Mouse (Mus musculus): ENCODE measurements around the gene Pde7b. TPM values are rescaled to one million over a fixed set of nuclear protein-coding genes. Genes with fewer than 3 reads are reported as not detected.

The Pde7b gene
- total RNA-seq, 2 experiments from 2014 or later, result 50.3 to 61.4 TPM

DNA sequence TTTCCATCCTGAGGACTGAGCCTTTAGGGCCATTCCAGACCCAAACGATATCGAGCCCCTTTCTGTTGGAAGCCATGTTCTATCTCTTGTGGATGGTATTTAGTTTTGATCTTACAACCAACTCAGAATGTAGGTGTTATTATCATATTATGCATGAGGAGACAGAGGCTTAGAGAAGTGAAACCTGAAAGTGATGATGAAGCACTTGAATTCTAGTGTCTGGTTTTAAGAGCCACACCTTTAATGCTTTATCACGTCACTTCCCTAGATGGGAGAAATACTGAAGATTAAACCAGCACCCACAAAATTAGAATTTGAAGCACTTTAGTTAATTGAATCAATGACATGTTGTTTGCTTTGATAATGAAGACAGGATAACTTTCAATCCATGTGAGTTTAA is 329.1 kb downstream of the Pde7b start:
- no peak for DNase-seq (ENCODE audit: extremely low spot score in 1 of 2, low spot score in 2 of 2)
- no peak overlapping the region for H3K4me3 ChIP-seq
- no peak overlapping the region for H3K27ac ChIP-seq
- intact Hi-C loops (cut with DNase I), result no loop called here
- TF ChIP-seq CTCF (IDR thresholded peaks at IDR 0.05), result no peak

DNA sequence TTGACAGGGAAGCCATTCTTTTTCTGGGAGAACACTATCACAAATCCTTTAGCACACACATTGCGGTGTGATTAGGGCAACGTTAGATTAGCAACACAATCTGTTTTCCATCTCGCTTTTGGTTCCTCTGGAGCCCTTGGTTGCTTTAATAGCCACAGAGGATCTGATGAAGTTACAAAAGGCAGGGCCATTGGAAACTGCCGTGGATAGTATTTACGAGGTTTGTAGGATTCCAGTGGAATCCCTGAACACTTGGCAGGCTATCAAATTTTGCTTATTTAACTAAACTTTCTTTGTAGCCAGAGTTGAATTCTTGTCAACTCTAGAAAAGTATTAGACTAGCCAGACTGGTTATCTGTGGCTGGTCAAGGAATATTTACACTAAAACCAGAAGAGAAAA is 330.1 kb downstream of the Pde7b start:
- intact Hi-C loops (cut with DNase I), result no loop called here
- Histone ChIP-seq H3K27ac (no peak overlapping the region), H3K4me3 (no peak overlapping the region)
- DNase-seq (ENCODE audit: extremely low spot score in 1 of 2, low spot score in 2 of 2), result no peak
- TF ChIP-seq CTCF (IDR thresholded peaks at IDR 0.05), result no peak

DNA sequence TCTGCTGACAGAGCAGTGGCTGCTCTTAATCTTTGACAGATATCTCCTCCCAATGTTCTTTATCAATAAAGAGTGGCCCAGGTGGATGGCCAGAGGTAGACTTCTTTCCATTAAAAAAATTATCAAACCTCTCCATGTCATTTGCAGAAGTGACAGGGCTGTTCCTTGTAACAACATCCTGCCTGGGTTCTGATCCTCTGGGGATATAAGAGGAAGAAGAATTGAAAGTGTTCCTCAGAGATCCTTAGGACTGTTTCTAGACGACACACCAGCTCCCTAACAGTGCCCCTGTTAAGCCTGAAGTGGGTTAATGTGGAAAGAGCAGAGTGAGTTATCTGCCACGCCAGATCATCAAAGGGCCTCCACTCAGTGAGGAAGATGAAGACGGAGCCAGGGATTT is 334.3 kb downstream of the Pde7b start:
- no peak for DNase-seq (ENCODE audit: extremely low spot score in 1 of 2, low spot score in 2 of 2)
- no peak overlapping the region for H3K27ac ChIP-seq
- H3K4me3 ChIP-seq, result no peak overlapping the region
- intact Hi-C loops (cut with DNase I), result no loop called here
- TF ChIP-seq CTCF (IDR thresholded peaks at IDR 0.05), result no peak

DNA sequence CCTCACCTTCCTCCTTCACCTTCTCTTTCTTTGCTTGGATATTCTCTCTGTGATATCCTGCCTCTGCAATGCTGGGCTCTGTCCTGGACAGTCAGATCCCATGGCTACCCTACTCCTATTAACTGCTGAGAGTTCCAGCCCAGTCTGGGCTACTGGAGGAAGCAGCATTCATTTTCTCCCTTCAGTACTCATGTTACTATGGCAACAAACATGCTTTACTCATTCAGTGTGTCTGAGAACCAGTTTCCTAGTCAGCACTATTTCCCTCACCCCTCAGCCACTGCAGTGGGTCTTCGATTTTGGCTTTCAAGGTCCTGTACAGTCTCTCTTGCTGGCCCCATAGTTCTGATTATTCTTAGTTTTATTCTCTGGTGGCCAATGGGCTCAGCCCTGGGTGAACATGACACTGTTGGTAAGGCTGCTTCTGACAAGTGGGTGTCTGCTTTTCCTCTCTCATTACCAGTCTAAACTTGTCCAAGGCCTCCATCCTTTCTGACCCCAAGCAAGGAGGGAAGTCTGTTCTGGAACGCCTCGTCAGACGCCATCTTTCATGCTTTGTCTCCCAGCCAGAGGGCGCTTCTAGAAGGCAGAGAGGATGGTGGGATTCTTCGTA is 342.0 kb downstream of the Pde7b start:
- no peak overlapping the region for H3K4me3 ChIP-seq
- DNase-seq (ENCODE audit: extremely low spot score in 1 of 2, low spot score in 2 of 2), result no peak
- H3K27ac ChIP-seq, result no peak overlapping the region
- TF ChIP-seq CTCF (IDR thresholded peaks at IDR 0.05), result no peak
- intact Hi-C loops (cut with DNase I), result no loop called here

DNA sequence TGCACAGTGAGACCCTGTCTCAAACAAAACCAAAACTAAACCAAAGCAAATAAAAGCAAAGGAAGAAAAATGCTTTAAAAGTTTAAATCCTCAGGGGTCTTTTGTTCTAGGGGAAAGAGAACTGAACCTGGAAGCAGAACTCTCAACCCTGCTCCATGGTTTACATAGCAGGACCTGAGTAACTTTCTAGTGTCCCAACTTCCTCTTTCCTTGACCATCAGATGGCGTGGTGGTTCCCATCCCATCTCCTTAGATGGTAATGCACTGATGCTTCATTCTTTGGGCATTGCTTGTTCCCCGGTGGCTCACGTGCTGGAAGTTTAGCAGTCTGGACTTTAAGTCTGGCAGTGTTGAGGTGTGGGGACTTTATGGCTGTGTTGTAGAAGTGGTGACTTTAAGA is 343.5 kb downstream of the Pde7b start:
- TF ChIP-seq CTCF (IDR thresholded peaks at IDR 0.05), result no peak
- Histone ChIP-seq H3K4me3 (no peak overlapping the region), H3K27ac (no peak overlapping the region)
- DNase-seq (ENCODE audit: extremely low spot score in 1 of 2, low spot score in 2 of 2), result no peak
- intact Hi-C loops (cut with DNase I), result no loop called here

DNA sequence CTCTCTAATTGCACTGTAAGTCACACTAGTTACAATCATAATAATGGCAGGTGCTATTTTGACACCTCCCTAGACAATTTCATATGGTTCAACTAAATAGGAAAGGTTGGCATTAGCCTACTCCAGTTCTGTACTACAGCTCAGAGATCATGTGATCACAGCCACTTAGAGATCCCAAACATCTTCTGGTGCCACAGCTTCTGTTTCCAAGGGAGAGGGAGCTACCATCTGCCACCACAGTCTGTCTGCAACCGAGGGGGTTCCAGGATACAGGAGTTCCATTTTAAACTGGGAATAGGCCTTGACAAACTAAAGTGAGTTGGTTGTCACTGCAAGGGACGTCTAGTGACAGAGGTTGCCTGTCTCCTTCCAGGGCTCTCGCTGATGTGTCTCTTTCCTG is 344.1 kb downstream of the Pde7b start:
- intact Hi-C loops (cut with DNase I), result no loop called here
- no peak for TF ChIP-seq CTCF (IDR thresholded peaks at IDR 0.05)
- DNase-seq (ENCODE audit: extremely low spot score in 1 of 2, low spot score in 2 of 2), result no peak
- H3K4me3 ChIP-seq, result no peak overlapping the region
- no peak overlapping the region for H3K27ac ChIP-seq

DNA sequence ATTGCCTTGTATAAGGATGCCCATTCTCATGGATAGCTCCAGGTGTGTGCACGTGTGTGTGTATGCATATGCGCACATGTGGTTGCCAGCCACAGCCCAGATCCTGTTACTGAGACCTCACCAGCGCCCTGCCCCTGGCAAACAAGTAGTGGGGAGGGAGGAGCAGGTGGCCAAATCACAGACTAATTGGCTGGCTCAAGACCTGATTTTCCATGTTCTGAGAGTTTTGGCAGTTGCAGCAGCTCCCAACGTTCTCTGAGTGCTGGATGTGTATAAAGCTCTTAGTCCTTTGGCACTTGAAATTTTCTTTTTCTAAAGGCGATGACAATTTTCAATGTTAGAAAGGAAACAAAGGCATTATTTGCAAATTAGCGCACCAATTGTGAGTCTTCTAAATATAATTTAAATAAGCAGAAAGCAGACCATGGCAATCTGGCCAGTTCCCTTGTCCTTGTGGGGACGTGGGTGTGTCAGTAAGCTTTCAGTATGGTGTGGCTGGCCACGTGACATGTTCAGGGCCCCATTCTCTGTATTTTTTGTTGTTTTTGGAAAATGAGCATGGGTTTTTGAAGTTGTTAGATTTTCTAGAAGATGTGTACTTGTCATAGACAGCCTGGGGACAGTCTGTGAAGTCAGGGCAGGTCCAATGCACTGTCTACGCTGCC is 345.7 kb downstream of the Pde7b start:
- DNase-seq (ENCODE audit: extremely low spot score in 1 of 2, low spot score in 2 of 2), result no peak
- H3K27ac ChIP-seq, result no peak overlapping the region
- H3K4me3 ChIP-seq, result no peak overlapping the region
- TF ChIP-seq CTCF (IDR thresholded peaks at IDR 0.05), result no peak
- intact Hi-C loops (cut with DNase I), result no loop called here

DNA sequence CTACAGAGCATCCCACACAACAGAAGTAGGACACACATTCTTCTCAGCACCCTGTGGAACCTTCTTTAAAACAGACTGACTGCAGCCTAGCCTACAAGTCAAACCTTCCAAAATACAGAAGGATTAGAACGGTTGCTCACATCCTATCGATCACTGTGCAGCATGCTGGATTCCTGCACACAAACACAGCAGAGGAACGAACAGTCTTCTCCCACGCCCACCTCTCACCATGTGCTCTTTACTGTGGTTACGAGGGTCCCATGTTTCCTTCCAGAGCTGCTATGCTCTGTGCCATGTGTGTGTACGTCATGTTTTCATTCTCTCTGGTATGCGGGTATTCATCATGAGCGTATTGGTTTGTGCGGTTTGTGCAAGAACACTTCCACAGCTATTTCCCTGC is 347.3 kb downstream of the Pde7b start:
- H3K4me3 ChIP-seq, result no peak overlapping the region
- no peak for TF ChIP-seq CTCF (IDR thresholded peaks at IDR 0.05)
- H3K27ac ChIP-seq, result no peak overlapping the region
- no peak for DNase-seq (ENCODE audit: extremely low spot score in 1 of 2, low spot score in 2 of 2)
- intact Hi-C loops (cut with DNase I), result no loop called here

DNA sequence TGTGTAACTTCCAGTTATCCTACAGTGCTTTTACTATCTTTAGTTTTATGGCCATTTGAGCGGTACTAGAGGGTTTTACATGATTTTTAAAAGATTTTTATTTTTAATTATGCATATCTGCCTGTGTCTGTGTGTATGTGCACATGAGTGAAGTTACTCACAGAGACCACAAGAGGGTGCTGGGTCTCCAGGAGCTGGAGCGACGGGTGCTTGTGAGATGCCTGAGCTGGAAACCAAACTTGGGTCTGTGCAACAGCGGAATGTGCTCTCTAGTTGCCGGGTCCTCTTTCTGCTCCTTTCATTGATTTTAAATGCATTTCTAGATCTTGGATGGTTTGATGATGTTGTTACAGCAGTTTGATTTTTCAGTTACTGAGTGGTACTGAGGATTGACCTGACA is 352.8 kb downstream of the Pde7b start:
- no peak overlapping the region for H3K27ac ChIP-seq
- peak; percentile 44 for TF ChIP-seq CTCF (IDR thresholded peaks at IDR 0.05)
- no peak for DNase-seq (ENCODE audit: extremely low spot score in 1 of 2, low spot score in 2 of 2)
- no peak overlapping the region for H3K4me3 ChIP-seq
- intact Hi-C loops (cut with DNase I), result no loop called here

DNA sequence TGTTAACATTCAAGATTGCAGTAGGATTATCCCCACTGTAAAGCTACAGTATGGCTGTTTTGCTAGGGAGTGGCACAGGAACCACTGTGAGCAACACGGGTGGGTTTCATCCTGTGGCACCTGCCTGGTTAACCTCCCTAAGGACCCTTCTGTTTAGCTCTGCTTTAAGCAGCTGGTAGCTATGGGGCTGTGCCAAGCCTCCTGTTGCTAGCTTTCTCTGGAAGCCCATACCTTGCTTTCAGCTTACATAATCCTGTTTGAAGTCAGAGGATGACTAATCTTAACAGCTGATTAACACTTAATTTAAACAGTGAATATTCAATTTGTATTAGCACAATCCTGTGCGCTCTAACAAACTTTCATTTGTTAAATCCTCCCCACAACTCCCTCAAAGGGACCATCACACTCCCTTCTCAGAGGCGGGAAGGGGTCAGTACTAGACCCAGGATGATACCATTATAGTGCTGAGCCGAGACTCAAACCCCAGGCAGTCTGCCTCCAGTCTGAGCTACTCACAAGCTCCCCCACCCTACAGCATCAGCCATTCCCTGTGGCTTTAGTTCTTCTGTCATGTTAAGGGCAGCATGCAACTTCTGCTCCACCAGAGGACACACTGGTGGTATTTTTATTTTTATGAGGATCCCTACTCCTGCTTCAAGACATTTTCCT is 362.3 kb downstream of the Pde7b start:
- no peak overlapping the region for H3K4me3 ChIP-seq
- no peak overlapping the region for H3K27ac ChIP-seq
- DNase-seq (ENCODE audit: extremely low spot score in 1 of 2, low spot score in 2 of 2), result no peak
- TF ChIP-seq CTCF (IDR thresholded peaks at IDR 0.05), result no peak
- intact Hi-C loops (cut with DNase I), result loop anchor here (2.0 kb wide), 2 partner anchors 566 to 586 kb away; no protein-coding TSS in a partner anchor

DNA sequence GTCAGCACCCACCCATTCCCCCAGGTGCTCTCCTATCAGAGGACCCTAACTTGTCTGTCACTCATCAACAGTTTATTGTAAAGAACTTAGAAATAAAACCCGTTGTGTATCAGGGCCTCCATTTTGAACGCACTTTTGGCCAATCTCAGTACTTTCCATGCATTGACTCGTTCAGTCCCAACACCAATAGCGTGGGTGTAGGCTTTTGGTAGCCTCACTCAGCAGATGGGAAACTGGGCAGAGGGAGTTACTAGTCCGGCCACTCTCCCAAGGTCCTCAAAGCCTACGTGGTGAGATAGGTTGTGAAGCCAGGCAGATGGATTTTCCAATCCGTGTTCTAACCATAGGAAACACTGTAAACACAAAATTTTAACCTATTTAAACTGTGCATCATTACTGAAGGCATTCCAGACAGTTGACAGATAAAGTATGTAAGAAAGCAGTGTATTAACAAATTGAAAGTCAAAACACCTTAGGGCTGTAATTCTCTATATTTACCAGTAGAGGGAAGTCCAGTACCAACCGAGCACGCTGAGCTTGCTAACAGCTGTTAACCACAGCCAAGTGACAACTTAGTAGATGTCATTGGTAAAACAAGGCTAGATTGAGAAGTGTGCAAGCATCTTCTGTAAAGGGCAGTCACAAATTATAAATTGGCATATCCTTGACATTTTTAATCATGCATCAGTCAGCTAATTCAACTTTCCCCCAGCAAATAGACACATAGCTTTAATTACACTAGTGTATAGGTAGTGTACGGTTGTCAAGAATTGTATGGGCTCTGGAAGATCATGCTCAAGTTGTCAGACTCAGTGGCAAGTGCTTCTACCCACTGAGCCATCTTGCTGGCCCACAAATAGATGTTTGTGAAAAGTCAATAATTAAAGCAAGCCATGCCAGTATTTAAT is 363.1 kb downstream of the Pde7b start:
- no peak for DNase-seq (ENCODE audit: extremely low spot score in 1 of 2, low spot score in 2 of 2)
- H3K4me3 ChIP-seq, result no peak overlapping the region
- no peak overlapping the region for H3K27ac ChIP-seq
- TF ChIP-seq CTCF (IDR thresholded peaks at IDR 0.05), result peak; percentile 93
- intact Hi-C loops (cut with DNase I), result loop anchor here (2.0 kb wide), 2 partner anchors 567 to 587 kb away; no protein-coding TSS in a partner anchor

DNA sequence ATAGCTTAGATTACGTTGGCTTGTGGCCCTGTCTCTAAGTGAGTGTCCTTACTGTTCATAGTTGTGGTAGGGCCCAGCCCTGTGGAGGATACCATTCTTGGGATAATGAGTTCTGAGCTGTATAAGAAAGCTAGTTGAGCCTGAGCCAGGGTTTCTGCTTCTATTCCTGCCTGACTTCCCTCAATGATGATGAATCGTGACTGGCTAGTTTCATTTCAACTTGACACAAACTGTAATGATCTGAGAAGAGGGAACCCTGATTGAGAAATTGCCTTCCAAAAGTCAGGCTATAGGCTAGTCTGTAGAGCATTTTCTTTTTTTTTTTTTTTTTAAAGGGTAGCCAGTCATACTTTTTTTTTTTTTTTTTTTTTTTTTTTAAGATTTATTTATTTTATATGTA is 376.0 kb downstream of the Pde7b start:
- no peak for DNase-seq (ENCODE audit: extremely low spot score in 1 of 2, low spot score in 2 of 2)
- intact Hi-C loops (cut with DNase I), result no loop called here
- no peak for TF ChIP-seq CTCF (IDR thresholded peaks at IDR 0.05)
- Histone ChIP-seq H3K27ac (no peak overlapping the region), H3K4me3 (no peak overlapping the region)

Other genes with a start within 250 kb of the Pde7b start
- 100 to 1,000 TPM; 181 to 211 TPM for gene Ahi1, start 227.5 kb upstream of the Pde7b start, total RNA-seq (2021)

Data from left cerebral cortex, adult 2 months (tissue).